ENCODE assay signal across 22 mouse cellular contexts in genomic region chr12:30400114-30400513, GRCm38 (mm10). TPM values are rescaled to one million over a fixed set of nuclear protein-coding genes. Genes with fewer than 3 reads are reported as not detected.
DNase-seq lines count a peak whose midpoint lies in the region; ATAC-seq lines count a peak whose summit lies in the region.
"Had no signal": no experiment of that assay in that cellular context is flagged by ENCODE, and none has a peak within 500 bp of the region (broad histone marks: within the 10 kb centered on the region; RNA-seq: fewer than 3 reads in every experiment).

No protein-coding gene starts in this region.

- no peak overlapping the region for H3K4me3 ChIP-seq in hindbrain, embryonic 14.5 days (replicated peaks; ENCODE audit: low read length)
- H3K4me3 ChIP-seq in hindbrain, embryonic 12.5 days, result no peak overlapping the region
- H3K4me3 ChIP-seq: embryonic facial prominence, embryonic 10.5 days; heart, adult 2 months; heart, embryonic 15.5 days had no signal

- intact Hi-C loops in left cerebral cortex, postnatal 4 days (cut with DNase I), result no loop called here
- intact Hi-C loops in left cerebral cortex, postnatal 10 days (cut with DNase I), result no loop called here

- H3K9ac ChIP-seq in hindbrain, embryonic 14.5 days, result no peak overlapping the region
- no peak overlapping the region for H3K9ac ChIP-seq in hindbrain, embryonic 12.5 days
- H3K9ac ChIP-seq: heart, embryonic 15.5 days had no signal

- peak; percentile 45 to 78 for DNase-seq in cerebellum, postnatal 14 days
- no peak for DNase-seq in cerebellum, adult 18-20 months
- no peak for DNase-seq in hindbrain, embryonic 14.5 days (ENCODE audit: low spot score)
- DNase-seq in left cerebral cortex, postnatal 4 days, result peak; percentile 41
- no peak for DNase-seq in left cerebral cortex, postnatal 10 days (ENCODE audit: extremely low spot score in 1 of 2, low spot score in 2 of 2)
- DNase-seq in brain, embryonic 18.5 days (ENCODE audit: low read depth, low spot score), result peak; percentile 8
- DNase-seq in adrenal gland, postnatal 4 days (ENCODE audit: low spot score in 2 of 2), result no peak
- DNase-seq: adrenal gland, postnatal 14 days; cerebellum, adult 8-10 months; gastrocnemius, postnatal 14 days; heart, adult 2 months; heart, postnatal 14 days; kidney, adult 11 months; kidney, adult 9 months had no signal

- ATAC-seq in hindbrain, embryonic 14.5 days (ENCODE audit: low FRiP score), result peak; percentile 31; the same call in 1 of the 2 replicates
- ATAC-seq in hindbrain, embryonic 12.5 days (ENCODE audit: low FRiP score), result no peak
- ATAC-seq: activated CD4-positive, CD25-positive, alpha-beta regulatory T cell, adult 4 months; forebrain, embryonic 14.5 days; Patski had no signal

- no peaks in the 10 kb centered on the region for H3K36me3 ChIP-seq in hindbrain, embryonic 14.5 days (replicated peaks; ENCODE audit: control insufficient read depth, insufficient read depth)
- no peaks in the 10 kb centered on the region for H3K36me3 ChIP-seq in hindbrain, embryonic 12.5 days
- H3K36me3 ChIP-seq: embryonic facial prominence, embryonic 10.5 days; heart, embryonic 15.5 days had no signal

- no peaks in the 10 kb centered on the region for H3K9me3 ChIP-seq in hindbrain, embryonic 14.5 days (ENCODE audit: control insufficient read depth, low read length)
- H3K9me3 ChIP-seq in hindbrain, embryonic 12.5 days (replicated peaks), result no peaks in the 10 kb centered on the region
- H3K9me3 ChIP-seq: embryonic facial prominence, embryonic 10.5 days; heart, embryonic 15.5 days had no signal

- 71% methylated on average over 2 of the region's 2 CpGs for WGBS in hindbrain, embryonic 14.5 days
- 87% methylated on average over 2 of the region's 2 CpGs for WGBS in hindbrain, embryonic 12.5 days

- no peaks in the 10 kb centered on the region for H3K4me1 ChIP-seq in hindbrain, embryonic 14.5 days (replicated peaks; ENCODE audit: control insufficient read depth, insufficient read depth, low read length)
- H3K4me1 ChIP-seq in hindbrain, embryonic 12.5 days, result no peaks in the 10 kb centered on the region
- H3K4me1 ChIP-seq: embryonic facial prominence, embryonic 10.5 days; heart, embryonic 15.5 days had no signal

- no peak overlapping the region for H3K27ac ChIP-seq in hindbrain, embryonic 14.5 days
- no peak overlapping the region for H3K27ac ChIP-seq in hindbrain, embryonic 12.5 days
- H3K27ac ChIP-seq: embryonic facial prominence, embryonic 10.5 days; heart, adult 2 months; heart, embryonic 15.5 days had no signal

- H3K27me3 ChIP-seq in hindbrain, embryonic 14.5 days (ENCODE audit: control insufficient read depth, insufficient read depth, low read length), result no peaks in the 10 kb centered on the region
- H3K27me3 ChIP-seq in hindbrain, embryonic 12.5 days, result no peaks in the 10 kb centered on the region
- H3K27me3 ChIP-seq: CH12.LX; heart, embryonic 15.5 days had no signal

- H3K4me2 ChIP-seq in hindbrain, embryonic 14.5 days (replicated peaks), result no peak overlapping the region
- H3K4me2 ChIP-seq in hindbrain, embryonic 12.5 days (replicated peaks), result no peak overlapping the region
- H3K4me2 ChIP-seq: heart, embryonic 11.5 days; heart, embryonic 15.5 days had no signal

RNA-seq across cellular contexts. Expression of gene Sntg2, which starts 26.9 kb away (rescaled TPM):
- polyA plus RNA-seq in hindbrain, embryonic 14.5 days (2014; fragmentation: Nextera tagmentation; extraction: Ambion mirVana), result 3.5 and 3.6 TPM in 2 replicates
- polyA plus RNA-seq in hindbrain, embryonic 12.5 days (2016; fragmentation: Nextera tagmentation; extraction: Ambion mirVana), result 0.36 and 0.82 TPM in 2 replicates
- 1 to 10 TPM; 7.4 to 7.5 TPM for total RNA-seq in left cerebral cortex, postnatal 4 days (2021)
- 1 to 10 TPM; 4.7 to 5.1 TPM for total RNA-seq in left cerebral cortex, postnatal 10 days (2021)
- total RNA-seq in adrenal gland, postnatal 4 days (2021), result 1 to 10 TPM; 2.8 to 3.8 TPM
- total RNA-seq: CH12.LX had no signal
- polyA plus RNA-seq: Patski had no signal

Comparison
In these comparisons a context has a peak if more than half of its experiments do, and no peak if none do; other contexts are left out.
1. DNase-seq: peak in cerebellum, postnatal 14 days (2 of 2), left cerebral cortex, postnatal 4 days (single experiment) and brain, embryonic 18.5 days (single experiment); none in cerebellum, adult 18-20 months (0 of 2), hindbrain, embryonic 14.5 days (single experiment), left cerebral cortex, postnatal 10 days (0 of 2) and adrenal gland, postnatal 4 days (0 of 2).